Mouse (Mus musculus): Measurements from ENCODE around the gene Rpl27.

DNA sequence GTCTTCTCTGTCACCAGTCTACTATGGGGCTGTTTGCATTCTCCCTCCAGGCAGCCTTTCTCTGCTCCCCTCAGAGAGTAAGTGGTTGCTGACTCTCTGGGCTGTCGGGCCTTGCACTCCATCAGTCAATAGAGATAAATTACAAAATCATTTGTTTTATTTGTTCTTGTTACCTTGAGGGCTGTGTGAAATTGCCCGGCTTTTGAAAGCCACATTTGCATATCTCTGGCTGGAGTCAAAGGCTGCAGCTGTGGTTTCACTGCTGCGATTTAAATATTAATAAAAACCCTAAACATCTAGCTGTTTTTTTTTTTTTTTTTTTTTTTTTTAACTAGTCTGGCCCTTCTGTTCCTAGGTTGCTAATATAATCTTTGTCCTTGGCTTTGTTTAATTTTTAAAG, 41.7 kb downstream of the Rpl27 start:
- TF ChIP-seq CTCF (IDR thresholded peaks at IDR 0.05; ENCODE audit: extremely low read depth, insufficient read length, insufficient replicate concordance, low read depth, low read length) (no peak), POLR2A (IDR thresholded peaks at IDR 0.05; ENCODE audit: low read depth, low read length) (no peak)
